Mouse (Mus musculus): ENCODE measurements around the gene Olfr316.
"Not testable (repeated sequence)": the region's sequence is repeated elsewhere in the genome, so short reads cannot be mapped to it uniquely, and the experiment has no call there.

Olfr316 gene

GRCm38 (mm10) chr11:58752434-58752833 is at the start of gene Olfr316:
Gene Olfr316 (plus strand): TSS chr11:58752734.
- DNase-seq (ENCODE audit: low read depth, low spot score): no peak

DNA sequence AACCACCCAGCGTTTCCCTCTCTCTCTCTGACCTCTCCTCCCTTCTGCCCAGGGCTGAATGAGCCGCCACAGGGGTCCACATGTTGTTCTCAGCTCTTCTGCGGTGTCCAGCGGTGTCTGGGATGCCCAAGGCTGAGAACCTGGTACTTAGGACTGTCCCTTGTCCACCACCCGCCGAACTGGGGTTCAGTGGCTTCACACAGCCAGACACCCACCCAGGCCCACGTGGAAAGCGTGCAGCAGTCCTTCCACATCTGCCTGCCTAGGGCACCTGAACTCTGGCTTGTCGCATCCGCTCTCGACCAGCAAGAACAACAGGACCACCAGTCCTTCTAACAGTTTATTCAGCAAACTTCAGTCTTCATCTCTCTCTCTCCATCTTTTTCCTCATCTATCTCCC is 43.4 kb upstream of the Olfr316 start:
- DNase-seq (ENCODE audit: low read depth, low spot score): no peak

GRCm38 (mm10) chr11:58717723-58718122 is 34.8 kb upstream of the Olfr316 start:
- DNase-seq (ENCODE audit: low read depth, low spot score): not testable (repeated sequence)

DNA sequence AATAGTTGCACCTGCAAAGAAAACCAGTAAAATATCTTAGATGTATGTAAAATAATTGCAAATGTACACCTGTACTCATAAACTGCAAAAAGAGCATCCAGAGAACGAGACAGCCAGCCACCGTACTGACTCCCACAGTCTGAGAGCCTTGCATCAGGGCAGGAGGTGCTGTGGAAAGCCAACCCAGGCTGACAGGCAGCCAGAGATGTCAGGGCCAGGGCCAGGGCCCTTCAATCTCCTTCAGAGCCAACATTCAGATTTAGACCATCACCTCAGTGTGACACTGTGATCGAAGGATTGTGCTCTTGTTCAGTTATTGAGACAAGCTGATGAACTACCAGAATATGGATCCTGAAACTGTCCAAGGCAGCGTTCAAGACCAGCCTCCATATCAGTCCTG is 32.8 kb upstream of the Olfr316 start:
- no peak for DNase-seq (ENCODE audit: low read depth, low spot score)

GRCm38 (mm10) chr11:58723914-58724313 is 28.6 kb upstream of the Olfr316 start, which contains the start of gene Olfr318:
Gene Olfr318 (minus strand): TSS chr11:58724014.
- DNase-seq (ENCODE audit: low read depth, low spot score): no peak

DNA sequence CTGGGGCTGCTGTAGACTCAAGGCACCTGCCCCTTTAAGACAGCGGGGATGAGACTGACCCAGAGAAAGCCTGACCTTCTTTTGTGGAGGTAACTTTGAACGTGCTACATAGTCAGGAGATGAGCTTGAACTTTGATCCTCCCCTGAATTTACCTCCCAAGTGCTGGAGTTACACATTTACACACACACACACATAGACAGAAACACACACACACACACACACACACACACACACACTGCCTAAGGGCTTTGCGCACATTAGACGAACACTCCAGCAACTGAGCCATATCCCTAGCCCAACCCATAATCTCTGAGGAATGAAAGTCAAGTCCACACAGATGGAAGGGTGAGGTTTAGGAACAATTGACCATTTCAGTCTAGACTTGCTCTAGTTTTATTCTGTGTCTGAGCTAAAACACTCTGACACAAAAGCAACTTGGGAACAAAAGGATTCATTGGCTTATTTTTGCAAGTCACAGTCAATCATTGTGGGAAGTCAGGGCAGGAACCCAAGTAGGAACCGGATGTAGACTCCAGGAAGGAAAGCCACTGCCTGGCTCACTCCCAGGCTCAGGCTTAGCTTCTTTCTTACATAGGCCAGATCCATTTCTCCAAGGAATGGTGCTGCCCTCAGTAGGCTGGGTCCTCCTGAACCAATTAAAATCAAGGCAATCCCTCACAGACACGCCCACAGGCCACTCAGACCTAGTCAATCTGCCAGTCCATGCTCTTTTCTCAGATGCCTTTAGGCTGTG is 24.5 kb upstream of the Olfr316 start:
- DNase-seq (ENCODE audit: low read depth, low spot score): not testable (repeated sequence)

GRCm38 (mm10) chr11:58733372-58733771 is 19.2 kb upstream of the Olfr316 start:
- no peak for DNase-seq (ENCODE audit: low read depth, low spot score)

DNA sequence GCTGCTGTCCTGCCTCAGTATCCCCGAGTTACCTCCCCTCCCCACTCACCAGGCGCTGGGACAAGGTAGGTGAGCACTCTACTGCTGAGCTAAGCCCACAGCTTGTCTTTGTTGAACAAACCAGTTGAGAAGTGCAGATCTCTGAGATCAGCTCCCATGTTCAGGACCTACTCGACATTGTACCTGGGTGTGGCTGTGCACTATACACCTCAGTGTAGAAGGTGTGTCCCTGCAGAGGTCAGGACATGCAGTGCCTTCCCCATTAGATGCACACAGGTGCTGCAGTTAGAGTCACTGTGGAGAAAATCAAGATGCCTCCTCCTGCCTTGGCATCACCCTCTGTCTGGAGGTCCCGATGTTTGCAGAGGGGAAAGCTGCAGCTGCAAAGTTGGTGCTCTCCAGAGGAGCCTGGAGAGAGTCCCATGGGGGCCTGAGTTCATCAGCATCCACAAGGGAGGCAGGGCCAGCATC is 13.7 kb upstream of the Olfr316 start, which contains the start of gene Olfr317:
TSS of gene Olfr317 (minus strand) at position 421 of the 471 bp plus-strand sequence.
- DNase-seq (ENCODE audit: low read depth, low spot score): no peak

DNA sequence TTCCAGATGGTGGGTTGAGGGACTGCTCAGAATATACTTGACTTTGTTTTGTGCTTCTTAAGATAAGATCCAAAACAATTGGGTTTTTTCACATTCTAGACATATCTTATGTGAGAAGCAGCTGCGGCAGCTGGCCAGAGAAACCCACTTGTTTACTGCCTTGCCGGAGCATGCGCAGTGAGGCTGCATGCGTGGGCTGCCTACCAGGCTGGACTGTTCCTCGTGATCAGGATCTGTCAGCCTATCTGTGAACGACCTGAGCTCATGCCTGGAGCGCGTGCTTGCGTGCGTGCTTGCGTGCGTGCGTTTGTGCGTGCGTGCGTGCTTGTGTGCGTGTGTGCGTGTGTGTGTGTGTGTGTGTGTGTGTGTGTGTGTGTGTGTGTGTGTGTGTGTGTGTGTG is 1.4 kb upstream of the Olfr316 start:
- not testable (repeated sequence) for DNase-seq (ENCODE audit: low read depth, low spot score)

- DNase-seq (ENCODE audit: low read depth, low spot score): no peak
Measured at GRCm38 (mm10) chr11:58772888-58773287, 20.4 kb downstream of the Olfr316 start, which contains the start of gene Olfr315. Gene Olfr315 (plus strand): TSS chr11:58773188.

DNA sequence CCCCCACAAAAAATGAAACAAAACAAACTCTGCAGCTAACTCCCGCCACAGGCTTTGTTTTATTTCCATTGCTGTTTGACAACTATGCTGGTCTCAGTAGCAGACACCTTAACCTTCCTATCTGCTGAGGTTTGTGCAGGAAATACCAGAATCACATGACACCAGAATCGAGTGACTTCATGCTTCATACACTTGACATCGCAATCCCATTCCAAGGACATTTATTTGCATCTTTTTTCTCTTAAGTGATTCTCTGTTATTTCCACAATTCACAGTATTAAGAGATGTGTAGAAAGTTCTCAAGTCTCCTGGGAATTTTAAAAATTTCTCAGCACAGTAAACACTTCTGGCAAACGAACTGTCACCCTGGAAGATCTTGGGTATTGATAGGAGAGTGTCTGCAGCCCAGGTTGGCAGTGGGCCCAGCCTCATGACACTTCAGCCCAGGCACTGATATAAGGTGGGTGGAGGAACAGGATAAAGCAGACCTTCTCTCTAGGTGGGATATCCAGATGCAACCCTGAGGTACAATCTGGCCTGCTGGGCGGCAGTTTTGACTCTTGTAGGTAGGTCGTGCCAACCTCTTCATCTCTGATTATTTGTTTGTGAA is 30.1 kb downstream of the Olfr316 start, which contains the start of gene Olfr314:
TSS of gene Olfr314 (plus strand) at position 473 of the 610 bp plus-strand sequence.
- DNase-seq (ENCODE audit: low read depth, low spot score): no peak

GRCm38 (mm10) chr11:58784182-58784581 is 31.6 kb downstream of the Olfr316 start:
- DNase-seq (ENCODE audit: low read depth, low spot score): no peak

DNA sequence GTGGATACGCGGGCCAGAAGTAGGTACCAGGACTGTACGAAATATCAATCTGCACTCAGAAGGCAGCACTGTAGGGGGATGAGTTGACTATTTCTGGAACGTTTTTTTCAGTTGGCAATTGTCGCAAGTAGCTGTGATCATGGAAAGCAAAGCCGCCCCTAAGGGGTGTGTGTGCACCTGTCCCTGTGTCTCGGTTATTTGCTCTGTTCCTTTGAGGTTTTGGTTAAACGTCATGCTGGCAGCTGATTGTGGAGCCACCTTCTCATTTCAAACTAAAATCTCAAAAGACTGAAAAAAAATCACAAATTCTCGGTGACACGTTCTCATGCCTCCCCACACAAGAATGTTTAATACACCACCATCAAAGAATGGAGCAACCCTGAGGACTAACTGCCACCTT is 35.1 kb downstream of the Olfr316 start:
- DNase-seq (ENCODE audit: low read depth, low spot score): peak; percentile 33

- peak; percentile 29 for DNase-seq (ENCODE audit: low read depth, low spot score)
Measured at GRCm38 (mm10) chr11:58788346-58788745, 35.8 kb downstream of the Olfr316 start.

GRCm38 (mm10) chr11:58789532-58789931 is 37.0 kb downstream of the Olfr316 start:
- no peak for DNase-seq (ENCODE audit: low read depth, low spot score)

GRCm38 (mm10) chr11:58790053-58790452 is 37.5 kb downstream of the Olfr316 start:
- DNase-seq (ENCODE audit: low read depth, low spot score): no peak

DNA sequence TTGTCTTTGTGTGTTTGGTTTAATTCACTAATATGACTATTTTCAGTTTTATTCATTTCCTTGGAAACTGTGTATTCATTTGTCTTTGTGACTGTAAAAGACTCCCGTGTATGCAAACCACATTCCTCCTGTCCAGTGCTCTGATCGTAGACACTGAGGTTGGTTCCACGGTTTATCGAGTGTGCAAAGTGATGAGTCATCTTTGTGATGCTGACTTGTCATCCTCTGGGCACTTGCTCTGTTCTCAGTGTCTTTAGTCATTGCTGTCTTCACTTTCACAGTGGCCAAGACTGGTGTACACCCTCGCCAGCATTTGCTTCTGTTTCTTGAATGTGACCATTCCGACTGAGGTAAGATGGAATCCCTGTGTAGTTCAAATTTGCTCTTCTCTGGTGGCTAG is 38.1 kb downstream of the Olfr316 start:
- DNase-seq (ENCODE audit: low read depth, low spot score): no peak

GRCm38 (mm10) chr11:58795856-58796255 is 43.3 kb downstream of the Olfr316 start:
- no peak for DNase-seq (ENCODE audit: low read depth, low spot score)

DNA sequence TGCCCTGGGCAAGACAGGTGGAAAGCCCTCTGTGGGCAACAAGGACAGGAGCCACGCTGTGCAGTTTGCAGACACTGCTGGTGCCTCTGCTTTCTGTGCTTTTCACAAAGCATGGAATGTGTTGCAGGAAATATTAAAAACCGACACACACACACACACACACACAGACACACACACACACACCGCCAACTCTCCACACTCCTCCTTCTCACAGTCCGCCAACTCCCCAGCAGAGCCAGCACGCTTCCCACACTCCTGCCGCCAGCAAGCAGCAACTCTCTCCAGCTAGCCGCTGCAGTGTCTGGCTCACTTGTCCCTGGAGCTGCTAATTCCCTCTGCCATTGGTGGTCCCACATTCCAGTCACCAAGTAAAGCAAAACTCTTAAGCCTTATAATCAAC is 44.3 kb downstream of the Olfr316 start:
- DNase-seq (ENCODE audit: low read depth, low spot score): no peak

GRCm38 (mm10) chr11:58799747-58800146 is 47.2 kb downstream of the Olfr316 start:
- DNase-seq (ENCODE audit: low read depth, low spot score): no peak

DNA sequence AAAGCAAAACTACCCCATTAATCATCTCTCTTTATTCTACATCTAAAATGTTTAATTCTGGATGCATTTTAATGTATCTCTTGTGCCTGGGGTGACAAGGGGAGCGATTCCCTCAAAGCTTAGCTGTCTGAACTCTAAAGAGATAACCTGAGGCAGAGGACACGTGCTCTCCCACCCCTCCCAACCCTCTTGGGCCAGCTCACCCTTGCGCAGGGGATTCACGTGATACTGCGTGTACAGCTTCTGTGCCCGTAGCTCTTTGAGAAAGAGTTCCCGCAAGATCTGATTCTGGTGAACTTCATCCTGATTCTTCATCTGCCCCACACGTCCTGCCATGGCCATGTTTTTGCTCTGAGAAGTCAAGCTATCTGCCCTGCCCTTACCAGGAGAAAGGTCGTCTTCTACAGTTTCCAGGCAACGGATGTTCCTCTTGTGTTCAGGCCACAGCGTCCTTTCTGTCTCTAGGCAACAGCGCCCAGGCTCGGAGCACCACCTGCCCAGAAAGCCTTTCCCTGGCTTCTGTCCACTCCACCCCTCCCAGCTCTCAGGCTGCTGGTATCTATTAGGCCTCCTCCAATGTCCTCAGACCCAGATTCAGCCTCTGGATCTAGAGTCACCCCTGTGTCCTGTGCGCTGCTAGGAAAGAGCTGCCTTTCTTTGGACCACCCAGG is 49.2 kb downstream of the Olfr316 start, which contains the start of gene Fam183b:
TSS of gene Fam183b (minus strand) at position 403 of the 671 bp plus-strand sequence.
- DNase-seq (ENCODE audit: low read depth, low spot score): no peak

GRCm38 (mm10) chr11:58803871-58804270 is 51.3 kb downstream of the Olfr316 start:
- no peak for DNase-seq (ENCODE audit: low read depth, low spot score)

Data from CD4-positive helper T cell, adult 2 months (primary cell).